Mouse (Mus musculus) olfactory bulb, adult 2 months (tissue): ENCODE data around the gene 4931429L15Rik. TPM values are rescaled to one million over a fixed set of nuclear protein-coding genes. Genes with fewer than 3 reads are reported as not detected.
"Not testable (repeated sequence)": the region's sequence is repeated elsewhere in the genome, so short reads cannot be mapped to it uniquely, and the experiment has no call there.

Experiments used
- H3K27ac ChIP-seq: fragments of 200-500 bp; 2 replicates; pipeline ENCODE4 v1.5.1; 2012; ENCODE audit warnings: low read depth, low read length; ENCODE audit not compliant: insufficient read depth
- H3K4me1 ChIP-seq: fragments of 200-500 bp; 2 replicates; pipeline ENCODE4 v1.6.1; 2012; ENCODE audit warnings: low read length; ENCODE audit not compliant: control insufficient read depth, insufficient read depth
- H3K4me3 ChIP-seq: fragments of 200-500 bp; 2 replicates; pipeline ENCODE4 v1.5.1; 2012; ENCODE audit warnings: mild to moderate bottlenecking, low read depth, low read length, moderate library complexity; ENCODE audit not compliant: insufficient read depth
- CTCF ChIP-seq: fragments of 200-500 bp; IDR thresholded peaks from 2 replicates; pipeline ENCODE4 v1.5.1; 2012; ENCODE audit warnings: low read depth, mild to moderate bottlenecking, low read length, moderate library complexity; ENCODE audit not compliant: insufficient read depth
- POLR2A ChIP-seq: fragments of 200-500 bp; IDR thresholded peaks from 2 replicates; pipeline ENCODE4 v1.6.1; 2012; ENCODE audit warnings: mild to moderate bottlenecking, low read depth, low read length, moderate library complexity; ENCODE audit not compliant: insufficient read depth
- WGBS: fragments of 180-500 bp; shearing (Covaris S2); methylation state at CpG from one replicate; pipeline ENCODE4 v1.1.7; 2018; 5-methylcytosine and 5-hydroxymethylcytosine counted together
- polyA plus RNA-seq: library from polyadenylated mRNA; stranded (reverse); fragments of >200 nt; gene quantifications from 2 replicates; pipeline ENCODE4 v1.2.4, GENCODE M21; 2012; ENCODE audit warnings: low replicate concordance; ENCODE audit not compliant: missing spikeins, insufficient read depth, insufficient read length

4931429L15Rik gene
- not detected in 2 replicates for polyA plus RNA-seq

DNA sequence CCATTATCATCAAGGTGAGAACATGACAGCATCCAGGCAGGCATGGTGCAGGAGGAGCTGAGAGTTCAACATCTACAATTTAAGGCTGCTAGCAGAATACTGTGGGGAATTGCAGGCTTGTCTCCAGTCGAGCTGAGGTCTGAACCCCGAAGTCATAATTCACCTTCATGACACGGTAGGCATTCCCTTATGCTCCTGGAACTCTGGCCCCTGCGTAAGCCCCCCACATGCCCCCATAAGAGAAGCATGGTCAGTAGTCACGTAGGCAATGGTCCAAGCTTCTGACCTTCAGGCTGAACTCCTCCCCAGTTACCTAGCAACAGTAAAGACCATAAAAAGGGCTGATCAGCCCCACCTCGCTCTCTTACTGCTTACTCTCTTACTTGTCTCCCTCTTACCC, at the start of gene 4931429L15Rik:
TSS of gene 4931429L15Rik (minus strand) at position 101 of the 400 bp plus-strand sequence.
- H3K4me1 ChIP-seq = peaks cover 18% of the 10 kb centered on the region
- not testable (repeated sequence) for H3K4me3 ChIP-seq, H3K27ac ChIP-seq
- WGBS = 97% methylated on average over 6 of the region's 6 CpGs

DNA sequence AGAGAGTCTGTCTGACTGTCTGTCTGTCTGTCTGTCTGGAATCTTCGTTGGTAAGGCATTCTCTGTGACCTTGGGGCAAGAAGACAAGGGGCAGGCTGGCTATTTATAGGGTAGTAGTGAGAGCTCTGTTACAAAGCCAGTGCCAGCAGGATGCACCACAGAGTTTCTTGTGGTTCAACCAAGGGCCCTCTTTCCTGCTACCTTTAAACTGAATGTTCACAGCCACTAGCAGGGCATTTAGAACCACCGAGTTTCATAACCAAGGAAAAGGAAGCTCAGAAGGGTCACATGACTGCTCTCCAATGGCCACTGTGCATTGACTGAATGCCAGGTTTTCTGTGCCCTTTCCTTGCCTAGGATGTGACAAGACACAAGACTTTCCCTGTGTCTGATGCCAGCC, 42.7 kb upstream of the 4931429L15Rik start:
- TF ChIP-seq CTCF = no peak
- TF ChIP-seq POLR2A = no peak
- Histone ChIP-seq H3K27ac (no peak overlapping the region), H3K4me3 (no peak overlapping the region), H3K4me1 (no peaks in the 10 kb centered on the region)
- WGBS = 72% methylated on average over 2 of the region's 2 CpGs

DNA sequence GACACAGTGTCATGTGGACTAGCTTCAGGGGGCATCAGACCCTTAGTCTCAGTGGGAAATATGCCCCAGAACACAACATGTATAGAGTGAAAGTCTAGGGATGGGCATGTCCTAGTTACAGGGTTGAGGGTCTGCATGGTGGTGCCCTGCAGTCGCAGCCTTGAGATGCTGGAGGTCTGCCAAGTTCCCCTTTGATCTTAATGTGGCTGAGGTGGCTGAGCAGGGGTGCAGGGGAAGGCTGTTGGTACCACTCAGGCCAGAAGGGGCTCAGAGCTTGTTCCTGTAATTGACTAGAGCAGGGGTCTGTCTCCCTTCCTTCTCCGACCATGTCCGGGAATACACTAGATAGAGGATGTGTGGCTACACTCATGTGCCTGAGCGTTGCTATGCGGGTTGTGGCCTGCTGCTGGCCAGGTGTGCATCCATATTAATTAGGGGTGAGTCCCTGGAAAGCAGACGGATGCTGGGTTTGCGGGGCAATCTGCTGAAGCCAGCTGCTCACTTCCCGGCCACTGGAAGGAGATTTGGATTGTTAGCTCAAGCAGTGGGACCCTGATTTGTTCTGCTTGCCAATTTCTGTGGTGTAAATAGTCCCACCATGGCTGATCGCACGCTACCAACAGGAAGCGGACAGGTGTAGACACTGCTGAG, 41.8 kb upstream of the 4931429L15Rik start:
- TF ChIP-seq CTCF = no peak
- no peak for TF ChIP-seq POLR2A
- WGBS = 70% methylated on average over 11 of the region's 11 CpGs

DNA sequence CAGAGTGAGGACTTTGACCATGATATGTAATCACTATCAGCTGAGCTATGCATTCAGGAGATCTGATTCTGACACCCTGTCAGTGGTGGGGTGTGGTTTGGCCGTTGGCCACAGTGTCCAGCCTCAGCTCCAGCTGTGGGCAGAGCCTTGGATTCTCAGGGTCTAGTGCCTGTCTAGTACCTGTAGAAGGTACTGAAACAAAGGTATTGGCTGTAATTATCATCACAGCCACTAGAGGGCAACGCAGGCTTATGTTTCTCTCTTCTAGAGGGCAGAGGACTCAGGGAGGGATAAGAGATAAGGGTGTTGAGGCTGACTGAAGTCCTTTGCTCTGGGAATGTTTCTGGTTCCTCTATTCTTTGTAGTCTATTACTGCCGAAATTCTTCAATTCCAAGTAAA, 34.2 kb upstream of the 4931429L15Rik start:
- H3K27ac ChIP-seq = no peak overlapping the region
- no peak overlapping the region for H3K4me3 ChIP-seq
- 5% methylated on average over 3 of the region's 3 CpGs for WGBS
- TF ChIP-seq CTCF = peak; percentile 23; the same call in 1 of the 2 replicates
- TF ChIP-seq POLR2A = no peak
- peaks cover 15% of the 10 kb centered on the region for H3K4me1 ChIP-seq

More for the DNA sequence above, 41.8 kb upstream of the 4931429L15Rik start:
- H3K4me1 ChIP-seq = no peaks in the 10 kb centered on the region
- no peak overlapping the region for H3K4me3 ChIP-seq
- no peak overlapping the region for H3K27ac ChIP-seq

DNA sequence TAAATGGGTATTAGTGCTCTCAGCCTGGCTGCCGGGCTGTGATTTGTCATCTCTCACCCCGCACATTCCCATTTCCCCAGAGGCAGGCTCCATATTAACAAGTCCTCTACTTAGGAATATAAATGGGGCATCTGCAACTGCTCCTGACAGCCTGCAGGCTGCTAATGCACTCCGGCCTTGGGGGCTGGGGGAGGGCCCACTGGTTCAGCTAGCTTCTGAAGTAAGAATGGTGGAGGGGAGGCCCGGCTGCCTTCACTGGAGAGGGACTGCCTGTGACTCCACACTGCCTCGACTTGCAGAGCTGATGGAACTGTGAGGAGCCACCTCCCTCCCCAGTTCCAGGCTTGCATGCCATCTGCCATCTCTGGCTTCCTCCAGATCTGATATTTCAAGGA, 33.5 kb upstream of the 4931429L15Rik start:
- TF ChIP-seq CTCF (no peak), POLR2A (no peak)
- WGBS = 32% methylated on average over 5 of the region's 5 CpGs
- H3K4me3 ChIP-seq = no peak overlapping the region
- peaks cover 15% of the 10 kb centered on the region for H3K4me1 ChIP-seq
- H3K27ac ChIP-seq = no peak overlapping the region

DNA sequence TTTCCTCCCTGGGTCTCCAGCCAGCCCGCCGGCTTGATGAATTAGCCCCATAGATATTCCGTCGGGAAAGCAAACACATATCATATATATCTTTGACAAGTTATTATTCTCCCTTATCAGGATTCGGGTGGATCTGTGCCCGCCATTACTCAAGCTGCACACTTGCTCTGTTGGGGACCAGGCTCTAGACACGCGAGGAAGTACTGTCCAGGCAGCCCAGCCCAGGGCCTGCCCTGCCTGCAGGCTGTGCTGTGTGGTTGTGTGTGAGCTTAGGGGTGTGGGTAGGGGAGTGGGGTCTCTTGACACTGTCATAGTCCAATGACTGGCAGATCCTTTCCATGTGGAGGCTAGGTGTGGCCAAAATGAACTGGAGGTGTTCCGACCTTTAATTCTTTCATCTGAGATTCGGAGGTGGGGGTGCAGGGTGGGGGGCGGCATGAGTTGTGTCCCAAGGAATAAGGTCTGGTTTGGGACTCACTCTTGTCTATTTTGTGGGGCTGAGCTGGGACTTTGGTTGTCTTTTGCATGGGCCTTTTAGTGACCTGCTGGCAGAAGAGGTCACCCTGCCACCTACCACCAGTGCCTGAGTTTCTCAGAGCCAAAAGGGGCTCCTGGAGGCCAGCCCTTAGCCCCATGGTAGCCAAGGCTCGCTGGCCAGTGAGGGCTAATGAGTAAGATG, 33.0 kb upstream of the 4931429L15Rik start:
- no peak overlapping the region for H3K27ac ChIP-seq
- H3K4me3 ChIP-seq = no peak overlapping the region
- WGBS = 69% methylated on average over 12 of the region's 12 CpGs
- peaks cover 15% of the 10 kb centered on the region for H3K4me1 ChIP-seq
- TF ChIP-seq CTCF (no peak), POLR2A (no peak)

DNA sequence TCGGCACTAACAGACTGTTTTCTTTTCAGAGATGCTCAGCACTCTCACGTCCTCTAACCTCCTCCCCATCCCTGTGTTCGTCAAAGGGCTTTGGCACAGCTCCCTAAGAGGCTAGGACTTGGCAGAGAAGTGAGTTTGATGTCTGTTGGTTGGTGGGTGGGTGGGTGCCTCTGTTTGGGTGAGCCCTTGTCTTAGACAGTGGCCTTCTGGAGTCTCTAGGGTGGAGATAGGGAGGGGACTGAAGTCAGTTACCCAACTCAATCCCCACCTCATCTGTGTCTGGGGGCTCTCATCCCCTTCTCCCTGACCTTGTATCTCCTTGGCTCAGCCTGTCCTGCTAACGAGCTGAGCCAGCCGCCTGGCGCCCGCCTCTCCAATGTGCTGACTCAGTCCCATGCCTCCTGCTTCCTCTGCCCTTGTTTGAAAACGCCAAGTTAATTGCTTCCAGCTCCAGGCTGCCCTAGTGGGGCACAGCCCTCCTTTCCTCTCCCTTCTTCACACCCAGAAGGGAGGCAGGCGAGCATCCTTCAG, 30.7 kb upstream of the 4931429L15Rik start:
- TF ChIP-seq CTCF = no peak
- no peak for TF ChIP-seq POLR2A
- Histone ChIP-seq H3K27ac (no peak overlapping the region), H3K4me3 (no peak overlapping the region), H3K4me1 (peaks cover 15% of the 10 kb centered on the region)
- WGBS = 17% methylated on average over 9 of the region's 9 CpGs

DNA sequence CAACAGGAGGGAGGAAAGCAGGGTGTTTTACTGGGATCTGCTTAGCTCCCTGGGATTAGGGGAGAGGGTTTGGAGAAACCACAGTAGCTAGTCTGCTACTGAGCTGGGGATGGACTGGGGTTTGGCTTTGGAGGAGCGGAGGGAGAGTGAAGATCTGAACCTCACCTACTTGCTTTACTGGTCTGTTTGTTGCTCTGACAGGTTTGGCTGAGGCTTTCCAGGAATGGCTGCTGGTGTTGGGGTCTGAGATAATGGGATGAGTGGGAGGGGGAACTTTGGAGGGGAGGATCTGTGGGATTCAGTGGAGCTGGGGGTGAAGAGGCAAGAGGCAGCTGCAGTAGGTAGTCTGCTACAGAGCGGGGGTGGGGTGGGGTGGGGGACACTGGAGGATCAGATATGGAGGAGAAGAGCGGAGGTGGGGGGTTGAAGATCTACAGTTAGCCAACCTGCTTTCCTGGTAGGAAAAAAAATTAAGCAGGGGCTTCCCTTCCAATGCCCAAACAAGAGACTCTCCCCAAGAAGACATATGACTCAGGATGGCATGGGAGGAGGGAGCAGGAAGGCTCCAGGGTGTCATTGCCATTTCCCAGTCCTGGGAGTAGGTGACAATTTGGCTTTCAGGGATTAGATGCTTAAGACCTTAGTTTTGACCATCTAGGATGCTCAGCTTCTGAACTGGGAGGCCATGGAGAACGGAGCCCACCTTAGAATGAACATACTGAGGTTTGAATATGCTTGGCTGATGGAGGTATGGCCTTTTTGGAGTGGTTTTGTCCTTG, 26.3 kb upstream of the 4931429L15Rik start:
- no peak for TF ChIP-seq POLR2A
- Histone ChIP-seq H3K27ac (no peak overlapping the region), H3K4me3 (no peak overlapping the region), H3K4me1 (peaks cover 8% of the 10 kb centered on the region)
- WGBS = 88% methylated on average over 4 of the region's 4 CpGs
